Mouse (Mus musculus) Muller cell, postnatal 12 days (primary cell): Measurements from ENCODE around the gene Nkx6-2.
A peak's percentile ranks its signal among the peaks of the same experiment; 100 is the strongest.

ENCODE experiments used
- DNase-seq: peaks from one replicate; pipeline ENCODE4 v3.0.0-alpha.2; 2015; ENCODE audit errors: inconsistent ontology term

Gene Nkx6-2

GRCm38 (mm10) chr7:139570788-139571187 is 11.8 kb downstream of the Nkx6-2 start:
- no peak for DNase-seq

DNA sequence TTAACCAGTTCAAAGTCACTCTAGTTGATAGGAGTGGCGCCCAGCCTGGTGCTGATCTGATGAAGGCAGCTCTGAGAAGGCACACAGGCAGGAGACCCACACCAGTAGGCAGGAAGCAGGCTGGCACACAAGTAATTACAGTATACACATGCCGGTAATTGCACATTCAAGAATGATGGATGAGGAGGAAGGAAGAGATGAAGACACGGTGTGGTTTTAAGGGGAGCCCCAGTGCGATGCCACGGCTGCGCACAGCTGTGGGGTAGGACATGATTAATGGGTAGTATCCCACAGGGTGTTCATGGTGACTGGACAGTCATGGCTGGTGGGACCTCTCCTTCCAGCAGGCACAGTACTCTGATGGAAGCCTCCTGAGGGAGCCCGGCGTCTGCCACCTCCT is 16.1 kb downstream of the Nkx6-2 start:
- DNase-seq, result no peak

DNA sequence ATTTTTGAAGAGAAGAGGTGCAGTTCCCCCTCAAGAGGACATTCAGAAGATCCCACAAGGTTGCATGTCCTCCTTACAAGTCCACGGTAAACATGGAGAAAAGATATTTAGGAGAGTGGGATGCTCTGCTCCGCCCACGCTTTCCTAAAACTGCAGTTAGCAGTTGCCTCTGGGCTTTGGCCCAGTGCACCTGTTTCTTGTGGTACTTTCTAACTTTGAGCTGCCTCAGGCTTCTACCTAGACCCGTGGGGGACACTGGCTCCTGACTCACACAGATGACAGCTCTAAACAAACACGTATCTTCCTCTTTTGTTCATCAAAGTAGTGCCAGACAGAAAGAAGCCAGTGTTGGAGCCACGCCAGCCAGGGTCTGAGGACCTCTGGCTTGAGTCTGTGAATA is 16.6 kb downstream of the Nkx6-2 start:
- DNase-seq, result no peak

- no peak for DNase-seq
These were observed 18.4 kb downstream of the Nkx6-2 start for GRCm38 (mm10) chr7:139564161-139564560.

- no peak for DNase-seq
These were observed 19.2 kb downstream of the Nkx6-2 start for GRCm38 (mm10) chr7:139563425-139563824.

- no peak for DNase-seq
These were observed 22.9 kb downstream of the Nkx6-2 start for GRCm38 (mm10) chr7:139559659-139560058.

DNA sequence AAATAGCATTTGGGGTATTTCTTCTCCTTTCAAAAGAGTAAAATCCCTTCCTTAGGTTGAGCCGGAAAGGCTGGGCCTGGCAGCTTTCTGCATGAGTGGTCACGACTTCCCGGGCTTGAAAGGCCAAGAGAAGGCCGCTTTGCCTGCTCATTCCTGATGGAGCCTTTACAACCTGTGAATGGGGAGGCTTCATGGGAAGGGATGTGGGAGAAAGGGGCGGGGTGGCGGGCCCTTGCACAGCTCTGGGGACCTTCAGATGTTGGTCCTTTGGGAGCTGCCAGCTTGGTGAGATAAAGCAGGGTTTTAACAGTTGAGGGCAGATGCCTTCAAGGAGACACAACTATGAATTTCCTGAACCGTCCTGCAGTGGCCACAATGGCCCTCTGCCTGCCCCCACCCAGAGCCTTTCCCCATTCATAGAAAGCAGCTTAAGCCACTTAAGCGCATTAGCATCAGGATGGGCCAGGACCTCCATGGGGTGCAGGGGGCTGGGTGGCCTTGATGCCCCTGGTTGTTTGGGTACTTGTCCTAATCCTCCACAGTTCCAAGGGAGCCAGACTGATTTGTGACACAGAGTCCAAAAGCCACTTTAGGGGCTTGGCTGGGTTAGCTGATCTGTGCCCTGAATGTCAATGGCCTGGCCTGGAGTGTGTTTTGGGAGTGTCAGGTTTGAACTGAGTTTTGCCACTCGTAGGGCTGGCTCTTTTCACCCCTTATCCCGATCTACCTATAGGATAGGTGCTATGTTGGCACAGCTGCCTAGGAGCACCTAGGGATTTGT is 25.7 kb downstream of the Nkx6-2 start:
- no peak for DNase-seq

DNA sequence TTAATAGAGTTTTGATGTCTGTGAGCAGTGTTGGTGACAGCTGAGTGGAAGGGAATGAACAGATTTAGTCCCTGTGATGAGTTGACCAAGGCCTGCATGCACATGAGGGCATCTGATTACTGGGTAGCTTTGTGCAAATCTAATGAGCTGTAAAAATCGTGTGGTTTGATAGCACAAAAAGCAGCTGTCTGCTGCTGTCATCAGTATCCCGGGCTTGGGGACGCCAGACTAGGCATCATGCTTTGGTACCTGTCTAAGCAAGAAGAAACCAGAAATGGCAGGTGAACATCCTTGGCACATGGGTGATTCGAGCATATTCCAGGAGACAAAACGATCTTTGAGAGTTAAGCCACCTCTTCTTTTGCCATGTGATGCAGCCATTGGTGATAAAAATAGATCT is 26.3 kb downstream of the Nkx6-2 start:
- DNase-seq, result peak; percentile 83

DNA sequence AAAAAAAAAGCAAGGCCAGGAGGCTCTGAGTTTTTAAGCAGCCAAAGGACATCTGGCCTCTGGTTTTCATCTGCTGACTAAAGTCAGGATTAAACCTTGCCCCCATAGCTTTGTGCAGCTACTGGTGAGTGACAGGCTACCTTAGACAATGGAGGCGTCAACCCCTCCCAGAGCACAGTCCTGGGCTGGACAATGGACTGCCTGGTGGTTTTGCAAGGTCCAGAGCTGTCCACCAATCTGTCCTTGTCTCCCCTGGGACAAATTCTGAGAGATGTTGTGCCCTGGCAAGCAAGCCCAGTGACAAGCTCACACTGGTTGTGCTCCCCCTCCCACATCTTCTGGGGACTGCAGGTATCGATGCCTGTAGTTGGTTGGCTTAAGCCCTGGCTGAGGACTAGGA is 31.1 kb downstream of the Nkx6-2 start:
- no peak for DNase-seq

DNA sequence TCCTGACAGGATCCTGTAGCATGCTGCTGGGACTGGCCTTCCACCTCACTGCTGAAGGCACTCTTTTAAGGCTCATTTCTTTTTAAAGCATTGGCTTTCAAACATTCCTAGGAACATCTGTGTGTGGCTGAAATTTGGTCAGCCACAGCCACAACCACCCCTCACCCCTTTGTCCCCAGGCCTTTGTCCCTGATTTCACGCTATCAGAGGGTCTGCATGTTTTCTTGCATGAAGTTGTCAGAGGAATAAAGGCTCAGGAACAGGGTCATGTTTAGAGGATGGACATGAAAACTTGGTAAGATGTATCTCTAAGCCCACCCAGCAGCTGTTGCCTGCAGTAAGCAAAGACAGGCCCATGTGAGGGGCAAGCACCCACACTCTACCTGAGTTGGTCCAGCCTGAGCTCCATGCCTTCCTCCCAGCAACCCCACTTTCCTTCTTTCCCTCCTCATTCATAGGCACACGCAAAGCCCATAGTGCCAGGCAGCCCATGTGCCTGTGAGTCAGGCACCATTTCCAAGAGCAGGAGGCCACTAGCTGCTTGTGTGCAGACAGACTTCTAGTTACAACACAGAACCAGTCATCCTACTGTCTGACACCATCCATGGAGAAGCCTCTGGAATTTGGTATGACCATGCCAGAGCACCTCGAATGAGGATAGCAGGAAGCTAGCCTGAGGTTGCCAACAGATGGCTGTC is 32.4 kb downstream of the Nkx6-2 start:
- DNase-seq, result peak; percentile 33

DNA sequence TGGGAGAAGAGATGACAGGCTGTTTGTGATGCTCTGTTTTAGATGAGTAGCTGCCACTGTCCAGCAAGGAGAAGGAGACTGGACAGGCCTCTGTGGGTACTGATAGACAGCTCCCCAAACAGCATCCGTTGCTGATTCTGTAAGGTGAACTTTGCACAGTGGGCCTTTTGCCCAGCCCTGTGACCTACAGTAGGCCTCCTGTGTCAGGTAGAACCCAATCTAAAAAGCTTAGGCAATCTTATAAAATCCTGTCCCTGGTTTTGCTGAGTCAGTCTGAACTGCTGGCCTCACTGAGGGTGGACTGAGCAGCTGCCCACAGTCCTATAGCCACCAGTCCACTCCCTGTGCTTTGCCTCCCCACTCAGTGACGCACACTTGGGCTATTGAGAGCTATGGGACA is 35.3 kb downstream of the Nkx6-2 start:
- DNase-seq, result no peak

GRCm38 (mm10) chr7:139544706-139545625 is 37.6 kb downstream of the Nkx6-2 start:
- peak; percentile 43 for DNase-seq

DNA sequence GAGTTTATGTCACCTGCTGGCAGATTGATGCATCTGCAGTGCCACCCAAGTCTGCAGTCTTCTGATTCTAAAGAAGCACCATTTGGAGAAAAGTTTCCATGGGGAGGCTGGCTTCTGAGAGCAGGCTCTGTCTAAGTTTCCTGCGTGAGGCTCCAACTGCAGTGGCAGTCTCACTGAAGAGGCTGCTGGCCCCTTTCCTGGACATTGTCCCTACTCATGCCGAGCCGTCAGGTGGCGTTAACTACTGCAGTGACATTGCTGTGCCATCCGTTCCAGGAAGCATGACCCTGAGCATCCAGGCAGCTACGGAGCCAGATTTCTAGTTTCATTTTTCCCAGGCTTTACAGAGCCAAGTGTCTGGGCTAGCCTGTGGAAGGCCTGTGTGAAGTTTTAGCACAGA is 41.2 kb downstream of the Nkx6-2 start:
- DNase-seq, result no peak

DNA sequence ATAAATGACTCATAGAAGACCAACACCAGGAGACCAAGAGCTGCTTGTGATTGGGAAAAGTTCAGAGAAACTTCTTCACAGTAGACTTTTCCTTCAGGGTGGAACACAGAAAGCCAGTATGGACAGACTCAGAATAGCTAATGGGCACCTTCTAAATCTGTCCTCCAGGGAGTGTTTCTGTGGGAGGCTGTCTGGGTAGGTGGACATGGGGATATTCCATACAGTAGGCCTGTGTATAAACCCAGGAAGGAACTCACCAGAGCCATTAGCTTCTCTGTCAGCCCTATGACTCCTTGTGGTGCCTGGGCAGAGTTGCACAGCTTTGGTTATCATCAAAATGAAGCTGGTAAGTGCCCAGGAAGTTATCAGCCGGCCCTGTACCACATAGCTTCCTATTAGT is 42.0 kb downstream of the Nkx6-2 start:
- DNase-seq, result no peak

- peak; percentile 84 for DNase-seq
These were observed 44.1 kb downstream of the Nkx6-2 start for GRCm38 (mm10) chr7:139538541-139538940.

DNA sequence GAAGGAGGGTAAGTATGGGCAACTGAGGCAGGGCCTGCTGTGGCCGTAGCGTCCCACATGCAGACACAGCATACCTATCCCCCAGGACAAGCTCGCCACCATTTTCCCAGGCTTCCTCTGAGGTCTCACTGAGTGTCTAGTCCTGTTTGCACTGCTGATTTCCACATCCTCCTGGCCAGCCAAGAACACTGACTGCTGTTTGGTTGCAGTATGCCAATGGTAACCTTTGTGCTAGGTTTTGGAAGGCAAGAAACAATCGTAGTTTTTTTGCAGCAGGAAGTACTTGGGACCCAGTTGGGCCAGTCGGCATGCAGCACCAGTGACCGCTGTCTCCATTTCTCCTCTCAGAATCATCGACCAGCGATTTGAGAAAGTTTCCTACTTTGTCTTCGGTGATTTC is 44.8 kb downstream of the Nkx6-2 start:
- DNase-seq, result no peak

DNA sequence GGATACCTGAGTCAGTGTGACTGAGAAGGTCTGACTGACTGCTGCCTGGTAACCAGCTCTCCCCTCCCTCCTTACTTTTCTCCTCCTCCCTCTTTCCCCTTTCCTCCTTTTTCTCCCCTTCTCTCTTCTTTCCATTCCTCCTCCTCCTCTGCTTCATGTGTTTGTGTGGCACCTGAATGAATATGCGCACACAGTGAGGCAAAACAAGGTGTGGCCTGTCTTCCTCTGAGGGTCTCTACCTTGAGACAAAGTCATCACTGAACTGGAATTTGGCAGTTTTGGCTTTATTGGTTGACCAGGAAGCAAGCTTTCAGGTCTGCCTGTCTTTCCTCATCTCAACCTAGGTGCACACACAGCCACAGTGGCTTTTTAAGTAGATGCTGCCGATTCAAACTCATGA is 45.8 kb downstream of the Nkx6-2 start:
- DNase-seq, result no peak

- DNase-seq, result no peak
These were observed 46.3 kb downstream of the Nkx6-2 start for GRCm38 (mm10) chr7:139536331-139536730.

DNA sequence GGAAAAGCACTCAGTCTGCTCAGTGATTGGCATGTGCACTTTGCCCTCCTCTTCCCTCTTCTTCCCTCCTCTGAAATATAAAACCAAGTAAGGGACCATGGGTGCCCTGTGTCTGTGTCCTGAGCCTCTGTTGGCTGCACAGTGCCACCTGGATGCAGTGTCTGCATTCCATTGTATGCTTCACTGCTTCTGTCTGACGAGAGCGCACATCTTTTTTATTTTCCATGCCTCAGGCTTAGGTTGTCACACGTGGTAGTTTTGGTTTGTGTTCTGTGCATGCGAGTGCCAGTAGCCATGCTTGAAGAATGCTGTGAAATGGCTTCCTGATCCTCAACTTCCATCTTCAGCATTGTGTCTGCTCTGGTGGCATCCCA is 51.2 kb downstream of the Nkx6-2 start:
- DNase-seq, result no peak

DNA sequence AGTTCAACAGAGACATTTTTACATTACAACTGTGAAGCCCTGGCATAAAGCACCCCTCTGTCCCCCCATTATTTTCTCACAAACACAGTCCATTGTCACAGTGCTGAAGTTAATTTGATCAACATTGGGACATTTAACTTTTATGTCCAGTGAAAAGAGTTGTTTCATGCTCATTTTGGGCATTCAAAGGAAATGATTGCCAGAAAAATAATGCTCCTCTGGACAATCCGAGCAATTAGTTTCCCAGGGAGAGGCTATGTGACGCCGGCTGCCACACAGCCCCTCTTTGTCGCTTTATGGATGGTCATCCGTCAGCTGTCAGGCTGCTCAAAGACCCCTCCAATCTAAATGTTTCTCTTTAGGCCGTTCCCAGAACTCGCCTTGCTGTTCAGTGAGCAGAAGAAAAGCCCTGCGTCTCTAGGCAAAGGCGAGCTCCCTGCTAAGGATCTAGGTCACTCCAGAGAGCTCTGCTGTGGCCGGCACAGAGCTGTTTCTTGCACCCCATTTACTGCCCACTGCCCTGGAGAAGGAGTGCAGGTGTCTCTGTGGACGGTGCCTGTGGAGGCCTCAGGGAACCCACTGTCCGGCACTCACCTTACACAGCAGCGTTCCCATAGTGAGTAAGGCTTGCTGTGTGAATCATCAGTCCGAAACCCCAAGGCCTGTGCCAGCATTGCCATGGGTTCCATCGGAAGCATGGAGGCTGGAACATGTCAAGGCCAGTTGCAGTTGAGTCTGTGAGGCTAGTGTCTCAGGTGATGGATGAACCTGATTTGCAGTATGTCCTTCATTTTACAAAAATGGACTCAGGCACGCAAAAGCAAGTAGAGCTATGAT is 51.8 kb downstream of the Nkx6-2 start:
- DNase-seq, result peak; percentile 53
